Mouse (Mus musculus) erythroblast, embryonic 14.5 days (primary cell): ENCODE measurements around the gene Col5a1.

Source experiments
- GATA1 ChIP-seq: IDR thresholded peaks from 2 replicates; pipeline ENCODE4 v1.6.1; 2012; ENCODE audit warnings: low read length, inconsistent platforms, mixed read lengths
- TAL1 ChIP-seq: IDR thresholded peaks from 3 replicates; pipeline ENCODE4 v1.6.1; 2012; ENCODE audit warnings: low read length, inconsistent platforms, mixed read lengths

GRCm38 (mm10) chr2:28001206-28001605 is 115.0 kb downstream of the Col5a1 start:
- TF ChIP-seq GATA1, result no peak
- TF ChIP-seq TAL1, result no peak
